In genomic region chr3:132125227-132125740, GRCm38 (mm10) we compare ENCODE assay signal across 28 mouse cellular contexts. TPM values are rescaled to one million over a fixed set of nuclear protein-coding genes. Genes with fewer than 3 reads are reported as not detected.
"Had no signal": no experiment of that assay in that cellular context is flagged by ENCODE, and none has a peak within 500 bp of the region (broad histone marks: within the 10 kb centered on the region; RNA-seq: fewer than 3 reads in every experiment).

No protein-coding gene starts in this region.

- ATAC-seq: hindbrain, embryonic 16.5 days; inflammation-experienced regulatory T-cells, adult 6 months; intestine, embryonic 15.5 days; intestine, postnatal 0 days had no signal

- H3K4me2 ChIP-seq: heart, embryonic 12.5 days; hindbrain, embryonic 12.5 days; hindbrain, embryonic 14.5 days; intestine, embryonic 15.5 days; limb, embryonic 12.5 days; liver, embryonic 11.5 days; liver, embryonic 13.5 days had no signal

- H3K9ac ChIP-seq: heart, embryonic 12.5 days; hindbrain, embryonic 12.5 days; hindbrain, embryonic 14.5 days; intestine, embryonic 15.5 days; limb, embryonic 12.5 days; liver, embryonic 13.5 days had no signal

- H3K27me3 ChIP-seq: heart, embryonic 12.5 days; hindbrain, embryonic 12.5 days; intestine, embryonic 15.5 days; limb, embryonic 12.5 days; liver, embryonic 13.5 days had no signal

- H3K4me3 ChIP-seq: gastrocnemius, adult 2 months; heart, embryonic 10.5 days; heart, embryonic 12.5 days; hindbrain, embryonic 12.5 days; intestine, embryonic 15.5 days; layer of hippocampus, adult 2 months; left cerebral cortex, adult 2 months; limb, embryonic 10.5 days; limb, embryonic 12.5 days; liver, embryonic 13.5 days had no signal

- H3K36me3 ChIP-seq: heart, embryonic 10.5 days; heart, embryonic 12.5 days; hindbrain, embryonic 12.5 days; intestine, embryonic 15.5 days; limb, embryonic 10.5 days; limb, embryonic 12.5 days; liver, embryonic 13.5 days had no signal

- H3K4me1 ChIP-seq: heart, embryonic 10.5 days; heart, embryonic 12.5 days; hindbrain, embryonic 12.5 days; intestine, embryonic 15.5 days; liver, embryonic 13.5 days had no signal

- H3K9me3 ChIP-seq: heart, embryonic 10.5 days; heart, embryonic 12.5 days; hindbrain, embryonic 12.5 days; intestine, embryonic 15.5 days; limb, embryonic 10.5 days; limb, embryonic 12.5 days; liver, embryonic 13.5 days had no signal

- DNase-seq: gastrocnemius, adult 2 months; gastrocnemius, postnatal 10 days; gastrocnemius, postnatal 25 days; heart, adult 18-20 months; heart, postnatal 14 days; heart, postnatal 36 days; kidney, adult 18-20 months; kidney, adult 8-10 months; kidney, postnatal 10 days; kidney, postnatal 25 days; kidney, postnatal 4 days; liver; liver, embryonic 13.5 days had no signal

- H3K27ac ChIP-seq: gastrocnemius, adult 2 months; heart, embryonic 10.5 days; hindbrain, embryonic 12.5 days; hindbrain, embryonic 14.5 days; intestine, embryonic 15.5 days; layer of hippocampus, adult 2 months; left cerebral cortex, adult 2 months; limb, embryonic 10.5 days; limb, embryonic 12.5 days; liver, embryonic 13.5 days had no signal

RNA-seq across cellular contexts. Expression of gene Dkk2, which starts 40.2 kb away (rescaled TPM):
- total RNA-seq: granulocyte monocyte progenitor cell, adult 5-6 weeks; hematopoietic stem cell, adult 5-6 weeks had no signal
